Mouse (Mus musculus): ENCODE results near the gene Paxbp1. TPM values are rescaled to one million over a fixed set of nuclear protein-coding genes. Genes with fewer than 3 reads are reported as not detected.
A peak's percentile ranks its signal among the peaks of the same experiment; 100 is the strongest.

Paxbp1 gene
- total RNA-seq, 2 experiments from 2014 or later = 39.7 to 74.0 TPM

- intact Hi-C loops (cut with DNase I) = no loop called here
Measured at GRCm38 (mm10) chr16:91009942-91010529, 34.3 kb downstream of the Paxbp1 start.

GRCm38 (mm10) chr16:91004915-91005538, 39.3 kb downstream of the Paxbp1 start:
- intact Hi-C loops (cut with DNase I) = no loop called here
- DNase-seq (ENCODE audit: low spot score in 2 of 2) = no peak

More at GRCm38 (mm10) chr16:91009942-91010529, 34.3 kb downstream of the Paxbp1 start:
- peak in 1 of 2 experiments; percentile 19 for DNase-seq (ENCODE audit: low spot score in 2 of 2)

GRCm38 (mm10) chr16:91001098-91001497, 43.2 kb downstream of the Paxbp1 start:
- intact Hi-C loops (cut with DNase I) = no loop called here
- no peak for DNase-seq (ENCODE audit: low spot score in 2 of 2)

- no peak for DNase-seq (ENCODE audit: low spot score in 2 of 2)
- intact Hi-C loops (cut with DNase I) = no loop called here
Measured at GRCm38 (mm10) chr16:90999827-91000226, 44.5 kb downstream of the Paxbp1 start.

GRCm38 (mm10) chr16:90997822-90998221, 46.5 kb downstream of the Paxbp1 start:
- intact Hi-C loops (cut with DNase I) = no loop called here
- no peak for DNase-seq (ENCODE audit: low spot score in 2 of 2)

- intact Hi-C loops (cut with DNase I) = no loop called here
- no peak for DNase-seq (ENCODE audit: low spot score in 2 of 2)
Measured at GRCm38 (mm10) chr16:90996327-90997243, 47.8 kb downstream of the Paxbp1 start.

GRCm38 (mm10) chr16:90995498-90995897, 48.8 kb downstream of the Paxbp1 start:
- intact Hi-C loops (cut with DNase I) = no loop called here
- DNase-seq (ENCODE audit: low spot score in 2 of 2) = no peak

- intact Hi-C loops (cut with DNase I) = no loop called here
- no peak for DNase-seq (ENCODE audit: low spot score in 2 of 2)
Measured at GRCm38 (mm10) chr16:90995023-90995422, 49.3 kb downstream of the Paxbp1 start.

- intact Hi-C loops (cut with DNase I) = no loop called here
- DNase-seq (ENCODE audit: low spot score in 2 of 2) = no peak
Measured at GRCm38 (mm10) chr16:90989162-90989561, 55.2 kb downstream of the Paxbp1 start.

GRCm38 (mm10) chr16:90988665-90989064, 55.7 kb downstream of the Paxbp1 start:
- no peak for DNase-seq (ENCODE audit: low spot score in 2 of 2)
- intact Hi-C loops (cut with DNase I) = no loop called here

- DNase-seq (ENCODE audit: low spot score in 2 of 2) = no peak
- intact Hi-C loops (cut with DNase I) = no loop called here
Measured at GRCm38 (mm10) chr16:90988039-90988438, 56.3 kb downstream of the Paxbp1 start.

GRCm38 (mm10) chr16:90971004-90971403, 73.3 kb downstream of the Paxbp1 start:
- DNase-seq (ENCODE audit: low spot score in 2 of 2) = no peak
- intact Hi-C loops (cut with DNase I) = no loop called here

- intact Hi-C loops (cut with DNase I) = no loop called here
Measured at GRCm38 (mm10) chr16:90966241-90966640, 78.1 kb downstream of the Paxbp1 start.

GRCm38 (mm10) chr16:90964302-90964701, 80.0 kb downstream of the Paxbp1 start:
- intact Hi-C loops (cut with DNase I) = no loop called here
- no peak for DNase-seq (ENCODE audit: low spot score in 2 of 2)

More at GRCm38 (mm10) chr16:90966241-90966640, 78.1 kb downstream of the Paxbp1 start:
- DNase-seq (ENCODE audit: low spot score in 2 of 2) = no peak

Other genes starting within 250 kb of the Paxbp1 start
- gene Urb1, start 234.1 kb downstream of the Paxbp1 start, total RNA-seq (2021) = 10 to 100 TPM; 19.0 to 21.0 TPM
- 1 to 10 TPM; 1.6 to 2.0 TPM for gene Eva1c, start 217.8 kb downstream of the Paxbp1 start, total RNA-seq (2021)
- 10 to 100 TPM; 41.5 to 44.8 TPM for gene Cfap298, start 109.4 kb downstream of the Paxbp1 start, total RNA-seq (2021)
- 100 to 1,000 TPM; 344 to 352 TPM for gene Synj1, start 33.2 kb downstream of the Paxbp1 start, total RNA-seq (2021)
- gene 4932438H23Rik, start 50.6 kb upstream of the Paxbp1 start, total RNA-seq (2021) = under 1 TPM; 0.59 to 0.96 TPM
- gene Olig2, start 180.9 kb upstream of the Paxbp1 start, total RNA-seq (2021) = 10 to 100 TPM; 22.1 to 27.1 TPM
- 100 to 1,000 TPM in 1 of 2 experiments, 10 to 100 TPM in 1; 99.3 to 114 TPM for gene Olig1, start 225.2 kb upstream of the Paxbp1 start, total RNA-seq (2021)

Data from left cerebral cortex, postnatal 36 days (tissue).